Mouse (Mus musculus): Measurements from ENCODE around the gene 9230112D13Rik.

9230112D13Rik gene

GRCm38 (mm10) chr14:34497346-34497745 lies 25.3 kb downstream of the 9230112D13Rik start:
- DNase-seq = no peak

GRCm38 (mm10) chr14:34493682-34494081 lies 28.9 kb downstream of the 9230112D13Rik start:
- no peak for DNase-seq

GRCm38 (mm10) chr14:34492688-34493087 lies 29.9 kb downstream of the 9230112D13Rik start:
- no peak for DNase-seq

DNA sequence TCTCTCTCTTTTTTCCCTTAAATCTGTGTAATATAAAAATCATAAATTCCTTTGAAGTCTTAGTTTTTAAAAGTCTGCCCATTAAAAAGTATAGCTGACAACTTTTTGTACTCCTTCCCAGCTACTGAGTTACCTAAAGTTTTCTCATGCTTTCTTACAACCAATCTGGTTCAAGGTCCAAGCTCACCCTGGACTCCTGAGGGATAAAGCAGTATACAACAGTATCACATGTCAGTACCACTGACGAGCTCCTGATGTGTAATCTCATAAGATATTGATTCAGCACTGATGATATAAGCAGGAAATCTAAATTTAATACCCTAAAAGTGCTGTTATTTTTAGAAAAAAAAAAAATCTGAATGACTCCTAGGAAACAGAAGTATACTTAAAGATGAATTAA lies 31.6 kb downstream of the 9230112D13Rik start:
- no peak for DNase-seq

DNA sequence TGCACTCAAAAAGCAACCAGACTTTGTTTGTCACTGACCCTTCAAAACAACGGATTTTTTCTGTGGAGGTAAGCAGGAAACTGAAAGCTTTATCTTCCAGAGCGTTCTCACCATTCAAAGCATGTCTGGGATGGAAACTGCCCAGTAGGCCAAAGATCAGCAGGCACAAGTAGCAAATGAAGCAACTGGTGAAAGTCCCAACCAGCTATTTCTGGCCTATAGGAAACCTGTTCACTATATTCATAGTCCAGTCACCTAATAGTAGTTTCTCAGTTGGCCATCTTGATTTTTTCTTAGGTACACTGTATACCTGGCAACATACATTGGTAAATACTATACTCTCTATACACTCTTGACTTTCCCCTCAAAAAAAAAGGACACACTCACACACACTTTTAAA lies 32.7 kb downstream of the 9230112D13Rik start:
- DNase-seq = peak; percentile 33 to 63

GRCm38 (mm10) chr14:34486169-34486568 lies 36.4 kb downstream of the 9230112D13Rik start:
- no peak for DNase-seq

DNA sequence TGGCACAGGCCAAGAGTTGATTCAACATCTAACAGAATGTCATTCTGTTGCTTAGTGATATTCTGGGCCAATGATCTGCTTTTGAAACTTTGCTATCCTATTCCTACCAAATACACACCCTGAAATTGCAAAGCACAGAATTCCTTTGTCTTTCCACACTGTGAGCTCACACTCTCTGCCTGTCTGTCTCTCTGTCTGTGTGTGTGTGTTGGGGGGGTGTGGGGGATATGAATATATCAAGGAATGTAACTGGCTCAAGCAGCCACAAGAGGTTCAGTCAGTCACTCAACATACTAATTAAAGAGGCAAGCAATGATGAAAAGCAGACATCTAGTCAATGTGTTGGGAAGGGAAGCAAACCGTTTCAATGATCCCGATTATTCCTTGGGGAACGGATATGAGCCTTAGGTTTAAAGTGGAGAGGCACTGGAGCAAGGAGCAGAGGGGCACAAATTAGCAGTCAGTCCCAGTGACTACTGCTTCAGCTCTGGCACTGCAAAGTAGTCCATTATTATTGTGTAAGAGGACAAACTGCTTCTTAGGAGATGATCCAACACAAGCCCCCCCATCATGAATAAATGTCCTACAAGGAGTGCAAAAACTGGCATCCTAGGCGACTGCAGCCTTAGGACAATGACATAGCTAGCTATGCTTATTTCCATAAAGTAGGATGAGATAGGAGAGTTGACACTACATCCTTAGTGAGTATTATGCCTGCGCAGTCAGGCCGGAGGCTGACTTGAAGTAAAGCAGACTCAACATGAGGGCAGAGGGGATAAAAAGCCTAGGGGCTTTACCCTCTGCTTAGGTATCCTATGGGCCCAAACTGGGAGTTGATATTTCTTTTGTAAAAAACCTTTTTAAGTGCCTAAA lies 38.9 kb downstream of the 9230112D13Rik start:
- no peak for DNase-seq

DNA sequence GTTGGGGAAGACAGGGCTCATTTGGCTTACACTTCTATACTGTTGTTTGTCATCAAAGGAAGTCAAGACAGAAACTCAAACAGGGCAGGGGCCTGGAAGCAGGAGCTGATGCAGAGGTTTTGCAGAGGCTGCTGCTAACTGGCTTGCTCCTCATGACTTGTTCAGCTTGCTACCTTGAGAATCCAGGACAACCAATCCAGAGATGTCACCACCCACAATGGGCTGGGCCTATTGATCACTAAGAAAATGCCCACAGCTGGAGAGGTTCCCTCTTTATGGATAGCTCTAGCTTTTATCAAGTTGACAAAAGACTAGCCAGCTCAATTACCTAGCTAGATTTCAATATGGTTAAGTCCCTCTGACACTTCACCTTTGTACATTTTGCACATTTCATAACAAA lies 51.0 kb downstream of the 9230112D13Rik start:
- DNase-seq = peak in 1 of 2 experiments; percentile 40

DNA sequence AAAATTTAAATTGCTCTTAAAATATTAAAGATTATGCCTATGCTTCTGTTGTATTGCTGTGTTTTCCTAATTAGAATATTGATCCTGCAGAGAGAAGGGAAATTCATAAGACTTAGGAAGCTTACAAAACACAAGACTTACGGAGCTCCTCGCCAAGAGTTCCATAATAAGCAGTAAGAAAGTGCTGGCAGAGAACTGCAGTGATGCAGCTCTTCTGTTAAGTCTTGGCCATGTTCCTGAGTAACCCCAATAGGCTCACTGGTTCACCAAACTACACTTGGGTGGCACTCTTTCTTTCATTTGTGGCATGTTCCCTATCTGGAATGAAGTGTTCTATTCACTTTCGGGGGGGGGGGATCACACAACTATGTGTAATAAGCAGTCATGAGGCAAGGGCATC lies 56.3 kb downstream of the 9230112D13Rik start:
- DNase-seq = no peak

Data from kidney, postnatal 25 days (tissue).